Mouse (Mus musculus) thymus, adult 2 months (tissue): ENCODE data around the gene Pclaf. TPM values are rescaled to one million over a fixed set of nuclear protein-coding genes. Genes with fewer than 3 reads are reported as not detected.

Source experiments
- DNase-seq: peaks from one replicate; pipeline ENCODE4 v3.0.0; 2021
- H3K27ac ChIP-seq: fragments of 200-500 bp; 2 replicates; pipeline ENCODE4 v1.5.1; 2012; ENCODE audit warnings: low read length, control low read depth; ENCODE audit not compliant: control insufficient read depth, insufficient read depth
- H3K27me3 ChIP-seq: fragments of 200-500 bp; 2 replicates; pipeline ENCODE4 v1.6.1; 2012; ENCODE audit warnings: mild to moderate bottlenecking, low read length, moderate library complexity, mixed read lengths; ENCODE audit not compliant: control insufficient read depth, insufficient read depth
- H3K36me3 ChIP-seq: fragments of 200-500 bp; 2 replicates; pipeline ENCODE4 v1.6.1; 2012; ENCODE audit warnings: mild to moderate bottlenecking, low read length, moderate library complexity; ENCODE audit not compliant: control insufficient read depth, insufficient read depth
- H3K4me1 ChIP-seq: fragments of 200-500 bp; replicated peaks from 2 replicates; pipeline ENCODE4 v1.6.1; 2012; ENCODE audit warnings: low read length; ENCODE audit not compliant: control insufficient read depth, insufficient read depth
- H3K4me3 ChIP-seq: fragments of 200-500 bp; 2 replicates; pipeline ENCODE4 v1.5.1; 2012; ENCODE audit warnings: mild to moderate bottlenecking, low read length, control low read depth, moderate library complexity; ENCODE audit not compliant: control insufficient read depth, insufficient read depth
- CTCF ChIP-seq: fragments of 200-500 bp; IDR thresholded peaks from 2 replicates; pipeline ENCODE4 v1.5.1; 2012; ENCODE audit warnings: mild to moderate bottlenecking, control low read depth, low read length, moderate library complexity, borderline replicate concordance; ENCODE audit not compliant: control insufficient read depth, poor library complexity, insufficient read depth; ENCODE audit errors: extremely low read depth
- POLR2A ChIP-seq: fragments of 200-500 bp; IDR thresholded peaks from 2 replicates; pipeline ENCODE4 v1.6.1; 2012; ENCODE audit warnings: mild to moderate bottlenecking, low read length, control low read depth, moderate library complexity; ENCODE audit not compliant: control insufficient read depth, poor library complexity, insufficient read depth; ENCODE audit errors: extremely low read depth
- WGBS: fragments of 180-500 bp; shearing (Covaris S2); methylation state at CpG from one replicate; pipeline ENCODE4 v1.1.7; 2018; 5-methylcytosine and 5-hydroxymethylcytosine counted together
- polyA plus RNA-seq: library from polyadenylated mRNA; depleted of rRNA; stranded (reverse); fragments of >200 nt; gene quantifications from 2 replicates; pipeline ENCODE4 v1.2.3, GENCODE M21; 2012; rRNA removed

Gene Pclaf
- polyA plus RNA-seq: 51.8 and 73.5 TPM in 2 replicates

- Histone ChIP-seq H3K4me1 (peaks cover 11% of the 10 kb centered on the region), H3K27ac (peak within 1 kb of the TSS; percentile 4; the same call in 1 of the 2 replicates), H3K27me3 (no peaks in the 10 kb centered on the region), H3K36me3 (peaks cover 7% of the 10 kb centered on the region; the same call in 1 of the 2 replicates), H3K4me3 (peak within 1 kb of the TSS; percentile 60)
- WGBS: under 1% methylated on average over 21 of the region's 21 CpGs
- DNase-seq: peak; percentile 63
- TF ChIP-seq POLR2A (0 out of 2 replicates have a peak, but pooled peaks have one; percentile 32), CTCF (peak; percentile 31; the same call in 1 of the 2 replicates)
Observed at GRCm38 (mm10) chr9:65890143-65890628, at the start of gene Pclaf. Pclaf (plus strand) TSS chr9:65890237.

GRCm38 (mm10) chr9:65844421-65845165, 45.4 kb upstream of the Pclaf start:
- 64% methylated on average over 7 of the region's 7 CpGs for WGBS
- Histone ChIP-seq H3K27me3 (no peaks in the 10 kb centered on the region), H3K27ac (no peak overlapping the region), H3K4me3 (no peak overlapping the region), H3K36me3 (no peaks in the 10 kb centered on the region; the same call in 1 of the 2 replicates), H3K4me1 (no peaks in the 10 kb centered on the region)
- TF ChIP-seq POLR2A: no peak
- no peak for TF ChIP-seq CTCF
- no peak for DNase-seq

- H3K4me3 ChIP-seq: no peak overlapping the region
- H3K4me1 ChIP-seq: no peaks in the 10 kb centered on the region
- H3K36me3 ChIP-seq: peaks cover 11% of the 10 kb centered on the region
- no peaks in the 10 kb centered on the region for H3K27me3 ChIP-seq
- DNase-seq: no peak
- no peak overlapping the region for H3K27ac ChIP-seq
- TF ChIP-seq CTCF: no peak
- TF ChIP-seq POLR2A: no peak
Observed at GRCm38 (mm10) chr9:65848154-65848553, 41.9 kb upstream of the Pclaf start.

DNA sequence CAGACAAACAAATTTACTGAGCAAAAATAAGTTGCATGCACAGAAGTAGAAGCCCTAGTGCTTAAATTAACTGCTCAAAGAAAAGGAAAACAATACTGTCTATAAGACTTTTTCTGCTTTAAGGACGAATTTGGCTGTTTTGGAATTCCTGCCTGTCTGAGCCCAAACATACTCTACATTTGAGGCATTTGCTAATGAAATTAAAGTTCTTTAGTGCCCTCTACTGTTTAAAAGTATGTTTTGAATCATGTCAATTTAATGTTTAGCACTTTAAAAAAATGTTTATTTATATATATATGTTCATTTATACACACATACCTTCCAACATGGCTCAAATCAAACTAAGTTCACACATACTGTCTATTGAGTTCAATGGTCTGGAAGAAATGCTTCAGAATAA, 39.8 kb upstream of the Pclaf start:
- H3K36me3 ChIP-seq: peaks cover 15% of the 10 kb centered on the region
- no peak for DNase-seq
- H3K4me1 ChIP-seq: no peaks in the 10 kb centered on the region
- no peak overlapping the region for H3K27ac ChIP-seq
- WGBS: 31% methylated on average over 1 of the region's 1 CpGs
- TF ChIP-seq CTCF: no peak
- TF ChIP-seq POLR2A: no peak
- no peaks in the 10 kb centered on the region for H3K27me3 ChIP-seq
- no peak overlapping the region for H3K4me3 ChIP-seq

GRCm38 (mm10) chr9:65859656-65860055, 30.4 kb upstream of the Pclaf start:
- H3K4me3 ChIP-seq: no peak overlapping the region
- H3K27me3 ChIP-seq: no peaks in the 10 kb centered on the region
- H3K4me1 ChIP-seq: no peaks in the 10 kb centered on the region
- no peak for DNase-seq
- peaks cover 34% of the 10 kb centered on the region for H3K36me3 ChIP-seq
- H3K27ac ChIP-seq: no peak overlapping the region
- TF ChIP-seq POLR2A: no peak
- TF ChIP-seq CTCF: no peak
- 65% methylated on average over 1 of the region's 1 CpGs for WGBS

DNA sequence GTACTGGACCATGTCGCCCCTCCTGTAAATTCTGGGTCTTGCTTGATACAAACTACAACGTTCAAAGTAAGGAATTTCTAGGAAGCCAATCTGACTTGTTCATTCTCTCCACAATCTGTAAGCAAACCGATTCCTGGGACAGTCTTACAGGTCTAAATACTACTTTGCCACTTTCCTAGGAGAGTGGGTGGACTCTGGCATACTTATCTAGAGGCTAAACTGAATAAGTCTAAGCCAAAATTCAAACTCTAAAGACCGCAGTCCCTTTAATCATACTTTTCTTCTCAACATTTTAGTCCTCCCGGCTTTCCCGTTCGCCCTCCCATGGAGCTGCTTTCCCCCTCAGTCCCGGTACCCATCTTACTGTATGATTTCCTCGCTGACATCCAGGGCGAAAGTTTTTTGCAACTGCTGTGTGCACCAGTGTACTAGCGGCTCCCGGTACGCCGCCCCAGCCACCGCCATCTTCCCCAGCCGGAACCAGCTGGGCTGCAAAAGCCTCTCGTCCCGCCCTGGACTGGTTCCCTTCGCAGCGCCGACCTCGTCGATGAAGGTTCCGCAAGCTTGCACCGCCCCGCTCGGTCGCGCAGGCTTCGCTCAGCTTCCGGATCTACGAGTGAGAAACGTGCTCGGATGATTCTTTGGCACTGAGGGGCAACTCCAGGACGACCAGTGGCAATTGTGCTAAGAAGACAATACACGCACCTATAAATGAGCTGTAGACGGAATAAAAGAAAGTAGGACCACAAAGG, 5.3 kb upstream of the Pclaf start:
- peak; percentile 90 for DNase-seq
- H3K27ac ChIP-seq: peak overlapping the region; percentile 45
- peak overlapping the region; percentile 98 for H3K4me3 ChIP-seq
- peaks cover 4% of the 10 kb centered on the region for H3K36me3 ChIP-seq
- H3K4me1 ChIP-seq: no peaks in the 10 kb centered on the region
- no peaks in the 10 kb centered on the region for H3K27me3 ChIP-seq
- TF ChIP-seq POLR2A (peak; percentile 75; the same call in 1 of the 2 replicates), CTCF (peak; percentile 41; the same call in 1 of the 2 replicates)
- under 1% methylated on average over 37 of the region's 37 CpGs for WGBS

DNA sequence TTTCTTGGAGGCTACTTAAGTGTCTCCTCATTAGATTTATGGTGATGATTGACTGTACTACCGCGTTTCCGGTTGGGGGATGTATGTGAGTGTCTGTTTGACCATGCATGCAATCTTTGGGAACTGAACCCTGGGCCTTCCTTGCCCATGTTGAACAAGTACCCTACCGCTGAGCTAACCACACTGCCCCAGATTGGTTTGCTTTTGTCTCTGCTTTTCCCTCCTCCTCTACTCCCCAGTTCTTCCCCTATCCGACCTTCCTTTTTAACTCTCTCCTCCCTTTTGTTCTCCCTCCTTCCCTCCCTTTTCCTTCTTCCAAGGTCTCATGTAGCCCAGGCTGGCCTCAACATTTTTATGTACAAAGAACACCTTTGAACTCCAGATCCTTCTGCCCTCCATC, 1.1 kb downstream of the Pclaf start:
- H3K4me1 ChIP-seq: peaks cover 11% of the 10 kb centered on the region
- peak overlapping the region; percentile 27 for H3K4me3 ChIP-seq
- no peak overlapping the region for H3K27ac ChIP-seq
- no peaks in the 10 kb centered on the region for H3K27me3 ChIP-seq
- peaks cover 10% of the 10 kb centered on the region; the same call in 1 of the 2 replicates for H3K36me3 ChIP-seq
- WGBS: under 1% methylated on average over 5 of the region's 5 CpGs
- TF ChIP-seq CTCF (no peak), POLR2A (no peak)
- DNase-seq: no peak
